Mouse (Mus musculus): ENCODE data around the gene Tsen54. TPM values are rescaled to one million over a fixed set of nuclear protein-coding genes. Genes with fewer than 3 reads are reported as not detected.

Tsen54 gene
- total RNA-seq (2014; rRNA removed) (22.5 and 34.6 TPM in 2 replicates), polyA plus RNA-seq (2015; fragmentation: Nextera tagmentation; extraction: Ambion mirVana) (18.0 and 18.8 TPM in 2 replicates)

- peak within 1 kb of the TSS; percentile 95 for H3K4me2 ChIP-seq (ENCODE audit: low read depth, low read length)
- no peaks in the 10 kb centered on the region for H3K27me3 ChIP-seq (ENCODE audit: insufficient read depth, low read length)
- peak within 1 kb of the TSS; percentile 69 for H3K27ac ChIP-seq
- H3K36me3 ChIP-seq (ENCODE audit: insufficient read depth, low read length): no peaks in the 10 kb centered on the region; the same call in none of the 2 replicates
- 2% methylated on average over 75 of the region's 84 CpGs for WGBS
- H3K4me1 ChIP-seq (ENCODE audit: insufficient read depth, low read length): peaks cover 11% of the 10 kb centered on the region
- H3K4me3 ChIP-seq (ENCODE audit: low read length): peak within 1 kb of the TSS; percentile 88
- H3K9me3 ChIP-seq (ENCODE audit: low read length): no peaks in the 10 kb centered on the region
- DNase-seq (ENCODE audit: low spot score): peak; percentile 89
- ATAC-seq: peak; percentile 69
- H3K9ac ChIP-seq (replicated peaks; ENCODE audit: low read length): peak within 1 kb of the TSS; percentile 72
- TF ChIP-seq CTCF (IDR thresholded peaks at IDR 0.05; ENCODE audit: low read depth): no peak
These were observed at the start of gene Tsen54 for GRCm38 (mm10) chr11:115814605-115815450. Gene Tsen54 (plus strand): TSS chr11:115814724.

- Histone ChIP-seq H3K9me3 (ENCODE audit: low read length) (no peaks in the 10 kb centered on the region), H3K4me3 (ENCODE audit: low read length) (peak within 1 kb of the TSS; percentile 89), H3K27me3 (ENCODE audit: insufficient read depth, low read length) (no peaks in the 10 kb centered on the region), H3K4me2 (ENCODE audit: low read depth, low read length) (peak within 1 kb of the TSS; percentile 88), H3K36me3 (ENCODE audit: insufficient read depth, low read length) (no peaks in the 10 kb centered on the region), H3K4me1 (ENCODE audit: insufficient read depth, low read length) (peaks cover 13% of the 10 kb centered on the region), H3K27ac (peak within 1 kb of the TSS; percentile 91), H3K9ac (replicated peaks; ENCODE audit: low read length) (peak within 1 kb of the TSS; percentile 90)
- TF ChIP-seq CTCF (IDR thresholded peaks at IDR 0.05; ENCODE audit: low read depth): peak; percentile 53
- ATAC-seq (peak; percentile 99), DNase-seq (ENCODE audit: low spot score) (peak; percentile 99)
- 0% methylated on average over 32 of the region's 32 CpGs for WGBS
These were observed 49.4 kb upstream of the Tsen54 start, which contains the start of gene Tmem94 for GRCm38 (mm10) chr11:115765103-115765606. Gene Tmem94 (plus strand): TSS chr11:115765433.

GRCm38 (mm10) chr11:115765607-115766141, 48.9 kb upstream of the Tsen54 start:
- DNase-seq (ENCODE audit: low spot score) (peak; percentile 63), ATAC-seq (peak; percentile 83)
- Histone ChIP-seq H3K27me3 (ENCODE audit: insufficient read depth, low read length) (no peaks in the 10 kb centered on the region), H3K4me2 (ENCODE audit: low read depth, low read length) (peak overlapping the region; percentile 88), H3K9me3 (ENCODE audit: low read length) (no peaks in the 10 kb centered on the region), H3K27ac (peak overlapping the region; percentile 91), H3K9ac (replicated peaks; ENCODE audit: low read length) (peak overlapping the region; percentile 90), H3K4me1 (ENCODE audit: insufficient read depth, low read length) (peaks cover 13% of the 10 kb centered on the region), H3K36me3 (ENCODE audit: insufficient read depth, low read length) (no peaks in the 10 kb centered on the region), H3K4me3 (ENCODE audit: low read length) (peak overlapping the region; percentile 89)
- 0 out of 2 replicates have a peak, but pooled peaks have one; percentile 12 for TF ChIP-seq CTCF (IDR thresholded peaks at IDR 0.05; ENCODE audit: low read depth)
- WGBS: under 1% methylated on average over 34 of the region's 34 CpGs

GRCm38 (mm10) chr11:115766356-115766943, 48.1 kb upstream of the Tsen54 start:
- peaks cover 13% of the 10 kb centered on the region for H3K4me1 ChIP-seq (ENCODE audit: insufficient read depth, low read length)
- DNase-seq (ENCODE audit: low spot score) (no peak), ATAC-seq (no peak; the same call in 1 of the 2 replicates)
- H3K4me3 ChIP-seq (ENCODE audit: low read length): peak overlapping the region; percentile 89
- no peaks in the 10 kb centered on the region for H3K36me3 ChIP-seq (ENCODE audit: insufficient read depth, low read length)
- H3K9ac ChIP-seq (replicated peaks; ENCODE audit: low read length): peak overlapping the region; percentile 90
- TF ChIP-seq CTCF (IDR thresholded peaks at IDR 0.05; ENCODE audit: low read depth): no peak
- no peaks in the 10 kb centered on the region for H3K9me3 ChIP-seq (ENCODE audit: low read length)
- H3K27me3 ChIP-seq (ENCODE audit: insufficient read depth, low read length): no peaks in the 10 kb centered on the region
- peak overlapping the region; percentile 88 for H3K4me2 ChIP-seq (ENCODE audit: low read depth, low read length)
- H3K27ac ChIP-seq: peak overlapping the region; percentile 91
- WGBS: 29% methylated on average over 13 of the region's 13 CpGs

GRCm38 (mm10) chr11:115766981-115767380, 47.5 kb upstream of the Tsen54 start:
- H3K4me1 ChIP-seq (ENCODE audit: insufficient read depth, low read length): peaks cover 13% of the 10 kb centered on the region
- no peaks in the 10 kb centered on the region for H3K36me3 ChIP-seq (ENCODE audit: insufficient read depth, low read length)
- DNase-seq (ENCODE audit: low spot score) (no peak), ATAC-seq (no peak)
- no peak overlapping the region for H3K4me3 ChIP-seq (ENCODE audit: low read length)
- 0 out of 2 replicates have a peak overlapping the region, but pooled peaks have one; percentile 91 for H3K27ac ChIP-seq
- no peak for TF ChIP-seq CTCF (IDR thresholded peaks at IDR 0.05; ENCODE audit: low read depth)
- peak overlapping the region; percentile 88 for H3K4me2 ChIP-seq (ENCODE audit: low read depth, low read length)
- H3K9ac ChIP-seq (replicated peaks; ENCODE audit: low read length): no peak overlapping the region
- 83% methylated on average over 8 of the region's 8 CpGs for WGBS
- H3K9me3 ChIP-seq (ENCODE audit: low read length): no peaks in the 10 kb centered on the region
- H3K27me3 ChIP-seq (ENCODE audit: insufficient read depth, low read length): no peaks in the 10 kb centered on the region

GRCm38 (mm10) chr11:115768896-115769295, 45.6 kb upstream of the Tsen54 start:
- H3K9me3 ChIP-seq (ENCODE audit: low read length): no peaks in the 10 kb centered on the region
- no peak overlapping the region for H3K4me2 ChIP-seq (ENCODE audit: low read depth, low read length)
- 72% methylated on average over 3 of the region's 3 CpGs for WGBS
- ATAC-seq (no peak), DNase-seq (ENCODE audit: low spot score) (no peak)
- H3K4me3 ChIP-seq (ENCODE audit: low read length): no peak overlapping the region
- H3K4me1 ChIP-seq (ENCODE audit: insufficient read depth, low read length): peaks cover 13% of the 10 kb centered on the region
- H3K36me3 ChIP-seq (ENCODE audit: insufficient read depth, low read length): no peaks in the 10 kb centered on the region
- H3K27ac ChIP-seq: peak overlapping the region; percentile 32; the same call in 1 of the 2 replicates
- TF ChIP-seq CTCF (IDR thresholded peaks at IDR 0.05; ENCODE audit: low read depth): 0 out of 2 replicates have a peak, but pooled peaks have one; percentile 4
- H3K9ac ChIP-seq (replicated peaks; ENCODE audit: low read length): 0 out of 2 replicates have a peak overlapping the region, but pooled peaks have one; percentile 24
- H3K27me3 ChIP-seq (ENCODE audit: insufficient read depth, low read length): no peaks in the 10 kb centered on the region

Data from hindbrain, postnatal 0 days (tissue).